Mouse (Mus musculus): ENCODE measurements around the gene Gm17662. TPM values are rescaled to one million over a fixed set of nuclear protein-coding genes. Genes with fewer than 3 reads are reported as not detected.

Gm17662 gene
- total and polyA plus RNA-seq, 3 experiments: not detected

GRCm38 (mm10) chr4:104902836-104903235 is 45.7 kb downstream of the Gm17662 start:
- no peak overlapping the region for H3K4me3 ChIP-seq (ENCODE audit: control insufficient read depth in 1 of 2, insufficient read depth in 1 of 2, low read depth in 2 of 2, low read length in 2 of 2)
- DNase-seq (ENCODE audit: low read depth, low spot score): no peak
- TF ChIP-seq HCFC1 (IDR thresholded peaks at IDR 0.05; ENCODE audit: low read depth, low read length) (no peak), NELFE (IDR thresholded peaks at IDR 0.05; ENCODE audit: low read depth, low read length) (no peak), GATA1 (IDR thresholded peaks at IDR 0.05; ENCODE audit: low read depth, low read length) (no peak), SMC3 (IDR thresholded peaks at IDR 0.05; ENCODE audit: low read depth, low read length) (no peak), SIN3A (IDR thresholded peaks at IDR 0.05; ENCODE audit: low read length) (no peak), ZKSCAN1 (IDR thresholded peaks at IDR 0.05; ENCODE audit: low read depth, low read length) (no peak), MAX (IDR thresholded peaks at IDR 0.05; ENCODE audit: low read length) (no peak), EP300 (IDR thresholded peaks at IDR 0.05; ENCODE audit: low read depth in 1 of 2, low read length in 2 of 2) (no peak), KAT2A (conservative IDR thresholded peaks at IDR 0.05; ENCODE audit: low read depth, low read length) (no peak), MXI1 (IDR thresholded peaks at IDR 0.05; ENCODE audit: low read depth, low read length) (no peak), ELF1 (IDR thresholded peaks at IDR 0.05; ENCODE audit: low read depth, low read length) (no peak), E2F4 (IDR thresholded peaks at IDR 0.05; ENCODE audit: borderline replicate concordance, low read depth, low read length) (no peak), MEF2A (IDR thresholded peaks at IDR 0.05; ENCODE audit: extremely low read depth, insufficient replicate concordance, low read depth, low read length, poor library complexity, severe bottlenecking) (no peak)
- H3K36me3 ChIP-seq (ENCODE audit: control insufficient read depth in 1 of 2, insufficient read depth in 2 of 2, low read length in 2 of 2): no peaks in the 10 kb centered on the region
- H3K27ac ChIP-seq (ENCODE audit: control insufficient read depth, low read depth, low read length): no peak overlapping the region
- no peaks in the 10 kb centered on the region for H3K9me3 ChIP-seq (replicated peaks; ENCODE audit: insufficient read depth, low read length)
- H3K4me1 ChIP-seq (ENCODE audit: control insufficient read depth in 1 of 2, insufficient read depth in 2 of 2, low read length in 2 of 2): no peaks in the 10 kb centered on the region
- no peaks in the 10 kb centered on the region for H3K79me2 ChIP-seq (ENCODE audit: control insufficient read depth, insufficient read depth, low read length, poor library complexity)
- no peaks in the 10 kb centered on the region for H3K27me3 ChIP-seq (ENCODE audit: control insufficient read depth in 1 of 2, insufficient read depth in 2 of 2, low read length in 2 of 2)
- no peak overlapping the region for H3K9ac ChIP-seq (ENCODE audit: control insufficient read depth, low read depth, low read length, poor library complexity, severe bottlenecking)

DNA sequence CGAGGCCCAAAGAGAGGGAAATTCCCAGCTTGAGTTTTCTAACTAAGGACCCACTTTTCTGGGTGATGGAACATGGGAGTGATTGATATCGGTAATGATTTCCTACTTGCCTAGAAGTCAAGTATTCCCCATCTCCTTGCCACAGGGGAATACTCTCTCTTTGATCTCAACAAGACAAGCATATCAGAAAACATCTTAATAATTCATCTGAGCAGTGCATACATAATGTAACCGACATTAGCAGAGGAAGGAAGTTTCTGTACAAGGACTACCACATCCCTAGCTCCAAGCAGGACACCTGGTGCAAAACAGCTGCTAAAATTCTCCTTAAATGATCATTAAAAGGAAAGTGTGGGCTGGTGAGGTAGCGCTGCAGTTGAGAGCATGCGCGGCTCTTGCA is 47.9 kb downstream of the Gm17662 start:
- no peak overlapping the region for H3K27ac ChIP-seq (ENCODE audit: control insufficient read depth, low read depth, low read length)
- DNase-seq (ENCODE audit: low read depth, low spot score): no peak
- TF ChIP-seq TCF12 (IDR thresholded peaks at IDR 0.05; ENCODE audit: low read depth, low read length): no peak
- TF ChIP-seq RCOR1 (IDR thresholded peaks at IDR 0.05; ENCODE audit: low read depth, low read length): no peak

More for the DNA sequence above, 47.9 kb downstream of the Gm17662 start:
- Histone ChIP-seq H3K4me3 (ENCODE audit: control insufficient read depth in 1 of 2, insufficient read depth in 1 of 2, low read depth in 2 of 2, low read length in 2 of 2) (no peak overlapping the region), H3K79me2 (ENCODE audit: control insufficient read depth, insufficient read depth, low read length, poor library complexity) (no peaks in the 10 kb centered on the region), H3K36me3 (ENCODE audit: control insufficient read depth in 1 of 2, insufficient read depth in 2 of 2, low read length in 2 of 2) (no peaks in the 10 kb centered on the region), H3K4me1 (ENCODE audit: control insufficient read depth in 1 of 2, insufficient read depth in 2 of 2, low read length in 2 of 2) (no peaks in the 10 kb centered on the region), H3K9ac (ENCODE audit: control insufficient read depth, low read depth, low read length, poor library complexity, severe bottlenecking) (no peak overlapping the region), H3K9me3 (replicated peaks; ENCODE audit: insufficient read depth, low read length) (no peaks in the 10 kb centered on the region), H3K27me3 (ENCODE audit: control insufficient read depth in 1 of 2, insufficient read depth in 2 of 2, low read length in 2 of 2) (no peaks in the 10 kb centered on the region)

Other genes with a start within 250 kb of the Gm17662 start
- gene C8b, start 91.0 kb upstream of the Gm17662 start, total RNA-seq (2012; rRNA removed): not detected in 2 replicates
- not detected for gene C8b, start 91.0 kb upstream of the Gm17662 start, polyA plus RNA-seq (2012; ENCODE audit: insufficient read depth in 1 of 2, insufficient read length in 2 of 2, low read depth in 1 of 2, low replicate concordance in 2 of 2, missing spikeins in 1 of 2)
- gene C8a, start 19.1 kb downstream of the Gm17662 start, total RNA-seq (2012; rRNA removed): not detected in 2 replicates
- gene C8a, start 19.1 kb downstream of the Gm17662 start, polyA plus RNA-seq (2012; ENCODE audit: insufficient read depth in 1 of 2, insufficient read length in 2 of 2, low read depth in 1 of 2, low replicate concordance in 2 of 2, missing spikeins in 1 of 2): not detected
- gene Fyb2, start 56.1 kb downstream of the Gm17662 start, total RNA-seq (2012; rRNA removed): 0.07 and 0.08 TPM in 2 replicates
- gene Fyb2, start 56.1 kb downstream of the Gm17662 start, polyA plus RNA-seq (2012; ENCODE audit: insufficient read depth in 1 of 2, insufficient read length in 2 of 2, low read depth in 1 of 2, low replicate concordance in 2 of 2, missing spikeins in 1 of 2): under 1 TPM in 1 of 2 experiments, not detected in 1; 0.10 TPM

Measured in MEL (cell line).